Mouse (Mus musculus) thymus, adult 18-20 months (tissue): Measurements from ENCODE around the gene Gm16513.
"Not testable (repeated sequence)": the region's sequence is repeated elsewhere in the genome, so short reads cannot be mapped to it uniquely, and the experiment has no call there.

Experiments used
- DNase-seq, 2 experiments: peaks; one replicate each; pipeline ENCODE4 v3.0.0; 2022; ENCODE audit warnings: mixed read lengths in 2 of 2

The Gm16513 gene

GRCm38 (mm10) chr5:95182324-95182723 is at the start of gene Gm16513:
Gm16513 (plus strand) TSS chr5:95182624.
- not testable (repeated sequence) for DNase-seq
